Mouse (Mus musculus) testis, adult 2 months (tissue): ENCODE measurements around the gene Cldnd1.

Experiments used
- CTCF ChIP-seq: fragments of 200-500 bp; IDR thresholded peaks from 2 replicates; pipeline ENCODE4 v1.5.1; 2012; ENCODE audit warnings: low read depth, mild to moderate bottlenecking, inconsistent platforms, low read length, moderate library complexity; ENCODE audit not compliant: control insufficient read depth, insufficient read depth, insufficient replicate concordance
- POLR2A ChIP-seq: fragments of 200-500 bp; IDR thresholded peaks from 2 replicates; pipeline ENCODE4 v1.6.1; 2012; ENCODE audit warnings: low read depth, mild to moderate bottlenecking, inconsistent platforms, low read length, moderate library complexity; ENCODE audit not compliant: control insufficient read depth

DNA sequence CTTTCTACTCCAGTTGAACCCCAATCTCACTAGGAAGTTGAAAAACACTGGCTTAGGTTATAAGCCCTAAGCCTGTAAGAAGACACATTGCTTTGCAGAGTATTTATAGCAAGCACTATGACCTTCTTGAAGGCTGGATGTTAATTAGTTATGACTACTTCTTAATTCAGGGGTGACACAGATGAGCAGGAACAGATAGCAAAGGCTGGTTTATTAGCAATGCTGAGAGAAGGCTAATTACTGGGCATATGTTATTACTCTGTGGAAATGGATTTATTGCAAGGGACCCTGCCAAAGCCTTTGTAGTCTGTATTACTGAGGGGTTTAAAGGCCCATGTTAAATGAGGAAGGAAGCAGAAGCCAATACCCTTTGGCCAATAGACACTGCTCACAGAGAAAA, 22.7 kb upstream of the Cldnd1 start:
- TF ChIP-seq CTCF (no peak), POLR2A (no peak)
